Mouse (Mus musculus) kidney, postnatal 36 days (tissue): ENCODE results near the gene Adgrl1.

Experiments
- DNase-seq, 2 experiments: peaks; one replicate each; pipeline ENCODE4 v3.0.0; 2021 to 2022; ENCODE audit warnings: mixed read lengths in 2 of 2

Adgrl1 gene

DNA sequence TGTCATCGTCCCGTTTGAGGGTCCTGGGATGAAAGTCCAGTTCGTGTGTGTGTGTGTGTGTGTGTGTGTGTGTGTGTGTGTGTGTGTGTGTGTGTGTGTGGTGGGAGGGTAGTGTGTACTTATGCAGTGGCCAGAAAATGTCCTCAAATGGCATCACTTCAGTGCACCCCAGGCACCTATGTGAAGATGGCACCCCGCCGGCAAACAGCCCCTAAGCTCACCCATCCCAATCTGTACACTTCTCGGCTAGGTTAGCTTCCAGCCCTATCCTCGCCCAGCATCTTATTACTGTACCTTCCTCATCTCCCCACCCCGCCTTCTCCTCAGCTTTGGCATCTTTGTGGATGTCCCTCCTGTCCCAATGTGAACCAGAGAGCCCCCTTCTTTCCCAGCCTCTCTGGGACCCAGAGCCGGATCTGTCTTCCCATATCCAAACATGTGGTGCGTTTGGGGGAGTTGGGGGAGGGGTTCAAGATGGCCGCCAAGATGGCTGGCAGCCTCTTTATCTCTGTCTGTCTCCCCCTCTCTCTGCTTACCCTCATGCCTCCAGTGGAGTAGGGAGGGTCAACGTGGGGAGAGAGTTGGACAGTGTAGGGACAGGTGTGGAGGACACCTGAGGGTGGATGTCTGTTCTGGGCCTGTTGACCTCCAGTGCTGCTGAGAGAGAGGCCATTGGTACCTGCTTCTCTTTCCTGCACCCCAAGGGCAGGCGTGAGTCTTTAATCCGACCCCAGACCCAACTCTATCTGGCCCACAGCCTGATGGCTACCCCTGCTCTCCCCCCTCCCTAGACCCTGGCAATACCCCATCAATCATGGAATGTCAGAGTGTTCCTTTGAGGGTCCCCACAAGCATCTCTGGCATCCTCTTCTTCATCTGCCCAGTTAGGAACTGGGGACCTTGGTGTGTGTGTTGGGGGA lies 1.9 kb downstream of the Adgrl1 start:
- DNase-seq, result no peak

DNA sequence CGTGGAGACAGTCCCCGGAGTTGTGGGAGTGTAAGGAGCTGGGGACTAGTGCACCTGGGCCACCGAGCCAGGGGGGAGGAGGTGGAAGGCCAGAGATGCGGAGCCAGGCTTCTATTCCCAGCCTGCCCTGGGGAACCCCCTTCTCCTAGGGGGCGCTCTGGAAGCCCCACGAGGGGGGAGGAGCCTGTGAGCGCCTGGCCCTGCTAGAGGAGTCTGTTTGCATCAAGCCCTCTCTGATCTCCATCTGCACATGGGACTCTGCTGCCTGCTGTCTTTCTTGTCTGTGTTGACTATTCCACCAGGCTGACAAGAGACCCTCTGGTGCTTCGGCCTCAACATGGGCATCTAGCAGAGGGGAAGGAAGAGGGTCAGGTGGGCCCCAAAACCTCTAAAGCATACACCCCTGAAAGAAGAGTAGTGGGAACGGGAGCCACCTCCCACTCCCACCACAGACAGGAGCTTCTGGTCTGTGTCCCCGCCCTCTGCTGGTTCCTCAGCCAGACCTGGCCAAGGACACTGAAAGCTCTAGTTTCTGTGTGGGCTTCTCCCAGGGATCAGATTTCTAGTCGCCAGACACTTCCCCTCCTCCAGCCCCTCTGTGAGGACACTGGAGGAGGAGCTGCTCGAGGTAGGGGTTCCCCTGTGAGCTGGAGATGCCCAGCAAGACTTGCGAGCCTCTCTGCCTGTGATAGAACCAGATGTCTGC lies 3.2 kb downstream of the Adgrl1 start:
- DNase-seq, result peak in 1 of 2 experiments; percentile 32

DNA sequence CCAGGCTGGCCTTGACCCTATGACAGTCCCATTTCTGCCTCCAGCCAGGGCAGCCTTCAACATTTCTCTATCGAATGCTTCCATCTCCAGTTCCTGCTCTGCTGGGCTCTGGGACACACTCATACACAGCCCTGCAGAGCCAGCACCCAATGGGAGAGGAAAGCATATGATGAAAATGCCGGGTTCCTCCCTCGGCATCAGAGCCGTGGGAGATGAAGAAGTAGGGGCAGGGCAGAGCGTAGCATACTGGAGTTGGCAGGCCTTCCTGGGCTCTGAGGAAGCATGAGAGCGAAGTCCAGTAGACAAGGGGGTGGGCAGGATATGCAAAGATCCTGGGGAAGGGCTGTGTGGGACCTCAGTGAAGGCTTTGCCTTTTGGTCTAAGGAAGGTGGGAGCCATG lies 8.7 kb downstream of the Adgrl1 start:
- no peak for DNase-seq

DNA sequence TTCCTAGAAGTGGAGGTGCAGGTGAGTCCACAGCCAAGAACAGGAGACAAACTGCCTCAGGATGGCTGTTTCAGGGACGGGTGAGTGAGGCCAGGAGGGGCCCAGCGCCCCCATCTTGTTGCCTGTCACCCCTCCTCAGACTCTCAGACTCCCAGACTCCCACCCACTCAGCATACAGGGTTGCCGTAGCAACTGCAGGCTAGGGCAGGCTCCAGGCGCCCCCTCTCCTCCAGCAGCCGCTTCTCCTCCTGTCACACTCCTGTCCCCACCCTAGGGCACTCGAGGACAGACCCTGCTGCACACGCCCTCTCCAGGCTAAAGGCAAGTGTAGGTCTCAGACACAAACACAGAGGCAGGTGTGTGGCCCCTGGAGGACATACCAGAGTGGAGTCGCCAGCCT lies 9.4 kb downstream of the Adgrl1 start:
- no peak for DNase-seq

DNA sequence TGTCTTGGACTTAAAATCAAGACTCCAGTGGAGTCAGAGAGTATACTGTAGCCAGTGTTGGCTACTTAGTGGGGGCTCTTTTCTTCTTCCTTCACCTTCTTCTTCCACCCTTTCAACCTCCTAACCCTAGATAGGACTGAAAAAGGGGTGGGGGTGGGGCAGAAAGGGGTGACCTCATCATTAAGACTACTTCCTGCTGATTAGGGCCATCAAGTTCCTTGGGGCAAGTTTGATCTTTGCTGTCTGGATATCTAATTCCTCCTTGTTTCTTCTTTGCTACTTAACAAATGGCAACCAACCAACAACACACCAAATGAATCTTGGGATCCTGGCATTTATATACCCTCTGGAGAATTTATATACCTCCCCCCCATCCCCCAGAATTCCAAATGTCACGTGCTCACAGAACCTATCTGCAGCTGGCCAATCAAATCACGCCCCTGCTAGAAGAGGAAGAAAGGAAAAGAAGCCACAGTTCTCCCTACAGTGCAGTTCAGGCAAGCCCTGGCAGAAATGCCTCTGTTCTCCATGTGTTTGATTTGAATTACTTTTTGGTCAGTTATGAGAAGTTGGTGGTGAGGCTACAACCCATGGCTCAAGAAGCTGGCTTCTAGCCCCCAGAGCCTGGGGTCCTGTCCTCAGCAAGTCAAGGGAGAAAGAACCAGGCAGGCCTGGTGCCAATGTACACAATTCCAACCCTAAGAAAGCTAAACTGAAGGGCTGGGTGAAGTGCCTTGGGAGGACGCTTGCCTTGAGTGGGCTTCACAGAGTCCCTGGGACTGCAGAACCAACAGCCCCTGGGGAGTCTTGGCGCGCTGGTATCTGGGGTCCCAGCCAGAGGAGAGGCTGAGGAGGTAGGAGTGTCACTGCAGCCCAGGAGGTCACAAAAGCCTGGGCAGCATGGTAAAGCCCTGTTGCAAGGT lies 12.2 kb downstream of the Adgrl1 start:
- DNase-seq, result no peak

DNA sequence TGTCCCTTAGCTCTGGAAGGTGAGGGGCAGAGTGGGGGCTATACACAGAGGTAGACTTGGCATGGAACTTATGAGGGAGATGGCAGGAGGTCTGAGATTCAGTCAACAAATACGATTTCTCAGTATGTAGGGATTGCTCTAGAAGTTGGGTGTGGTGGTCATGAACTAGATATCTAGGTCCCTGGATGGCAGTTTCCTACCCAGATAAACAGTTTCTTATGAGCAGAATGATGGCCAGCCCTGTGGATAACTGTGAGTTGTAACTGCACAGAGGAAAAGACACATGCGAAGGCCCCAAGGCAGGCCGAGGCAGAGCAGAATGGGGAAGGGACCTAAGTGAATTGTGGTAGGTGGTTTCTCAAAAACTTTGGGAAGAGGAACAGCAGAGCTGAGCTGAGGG lies 14.3 kb downstream of the Adgrl1 start:
- DNase-seq, result no peak

DNA sequence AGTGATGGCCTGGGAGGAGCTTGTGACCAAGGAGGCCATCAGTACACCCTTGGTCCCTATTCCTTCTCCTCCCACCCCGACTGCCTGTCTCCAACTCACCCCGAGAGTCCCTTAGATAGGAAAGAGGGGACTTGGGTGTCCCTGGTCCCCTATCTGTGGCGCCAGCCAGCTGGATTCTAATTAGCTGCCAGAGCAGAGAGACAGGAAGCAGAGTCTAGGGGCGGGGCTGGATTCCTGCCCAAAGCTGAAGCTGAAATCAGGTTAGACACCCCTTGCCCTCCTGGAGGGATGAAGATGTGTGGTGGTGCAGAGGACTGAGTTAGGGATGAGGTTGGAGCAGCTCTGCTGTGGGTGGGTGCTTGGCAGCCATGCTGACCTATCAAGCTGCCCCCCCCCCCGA lies 15.0 kb downstream of the Adgrl1 start:
- DNase-seq, result peak; percentile 21 to 52

DNA sequence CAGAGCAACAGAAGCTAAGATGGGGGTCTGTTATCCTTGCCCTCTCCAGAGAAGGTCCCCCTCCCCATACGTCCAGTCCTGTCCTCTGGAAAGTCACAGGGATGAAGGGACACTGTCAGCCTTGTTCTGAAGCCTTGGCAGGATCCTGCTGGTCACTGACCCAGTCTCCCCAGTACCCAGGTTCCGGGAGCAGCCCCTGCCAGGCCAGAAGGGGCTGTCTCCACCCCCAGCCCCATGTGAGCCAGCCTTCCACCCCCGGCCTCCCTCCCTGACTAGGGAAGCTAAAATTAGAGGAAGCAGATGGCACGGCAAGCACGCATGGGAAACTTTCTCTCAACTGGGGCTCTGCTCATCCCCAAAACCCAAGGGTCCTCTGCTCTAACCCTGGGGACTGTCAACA lies 16.1 kb downstream of the Adgrl1 start:
- DNase-seq, result no peak

DNA sequence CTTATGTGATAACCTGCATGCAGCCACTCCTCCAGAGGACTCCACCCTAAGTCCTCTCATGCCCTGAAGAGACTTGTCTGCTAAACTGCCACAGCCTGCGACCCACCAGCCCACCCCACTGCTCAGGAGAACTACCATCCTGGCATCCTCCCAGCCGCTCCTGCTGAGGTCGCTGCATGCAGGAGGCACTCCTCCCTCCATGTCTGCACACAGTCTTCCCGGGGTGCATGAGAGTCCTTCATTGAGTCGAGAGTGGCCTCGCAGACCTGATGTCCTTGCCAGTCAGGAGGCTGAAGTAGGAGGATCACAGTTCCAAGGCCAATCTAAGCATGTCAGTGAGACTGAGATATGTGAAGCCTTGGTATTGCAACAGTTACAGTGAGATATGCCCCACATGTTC lies 17.7 kb downstream of the Adgrl1 start:
- DNase-seq, result no peak

DNA sequence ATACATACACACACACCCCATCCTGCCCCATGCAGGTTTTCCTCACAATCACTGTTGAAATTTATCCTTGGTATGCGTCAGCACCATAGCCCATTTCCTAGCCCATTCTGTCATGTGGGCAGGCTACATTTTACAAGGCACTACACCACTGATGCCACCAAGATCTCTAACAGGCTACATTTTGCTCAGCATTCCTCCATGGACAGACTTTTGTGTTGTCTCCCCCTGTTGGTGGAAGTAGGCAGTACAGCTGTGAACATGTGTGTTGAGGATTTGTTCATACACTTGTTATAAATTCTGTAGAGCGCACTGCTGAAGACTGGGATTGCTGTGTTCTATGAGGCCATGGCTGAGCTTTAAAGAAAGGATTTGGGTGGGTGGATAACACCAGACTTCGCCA lies 21.7 kb downstream of the Adgrl1 start:
- peak; percentile 62 to 90 for DNase-seq

DNA sequence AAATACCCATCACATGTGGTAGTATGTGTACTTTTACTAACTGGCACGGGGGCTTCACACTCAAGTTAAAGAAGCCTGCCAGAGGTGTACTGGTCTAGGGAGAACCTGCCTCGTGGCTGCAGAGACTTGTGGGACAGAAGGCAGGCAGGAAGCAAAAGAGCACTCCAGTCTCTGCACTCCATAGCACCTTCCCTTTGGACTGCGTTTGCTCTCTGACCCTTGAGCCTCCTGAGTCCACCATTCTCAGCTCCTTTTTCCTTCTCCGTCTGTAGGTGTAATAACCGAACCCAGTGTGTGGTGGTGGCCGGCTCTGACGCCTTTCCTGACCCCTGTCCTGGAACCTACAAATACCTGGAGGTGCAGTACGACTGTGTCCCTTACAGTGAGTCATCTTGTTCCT lies 22.8 kb downstream of the Adgrl1 start:
- peak; percentile 34 to 39 for DNase-seq

DNA sequence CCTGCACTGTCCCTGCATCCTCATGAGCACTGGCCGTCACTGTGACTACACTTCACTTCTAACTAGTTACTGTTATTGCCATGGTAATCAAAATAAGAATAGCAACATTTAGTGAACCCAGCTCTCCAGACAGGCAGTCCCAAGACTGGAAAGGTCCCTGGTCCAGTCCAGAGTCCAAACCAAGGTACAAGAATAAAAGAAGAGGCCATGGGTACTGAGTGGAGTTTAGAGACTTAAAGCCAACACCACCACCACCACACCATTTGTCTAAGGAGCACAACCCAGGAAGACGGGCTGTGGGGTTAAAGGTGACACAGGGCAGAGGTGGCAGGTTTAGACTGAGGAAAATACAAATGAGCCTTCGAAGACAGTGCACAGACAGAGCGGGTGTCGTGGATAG lies 24.7 kb downstream of the Adgrl1 start:
- DNase-seq, result peak; percentile 59 to 61

DNA sequence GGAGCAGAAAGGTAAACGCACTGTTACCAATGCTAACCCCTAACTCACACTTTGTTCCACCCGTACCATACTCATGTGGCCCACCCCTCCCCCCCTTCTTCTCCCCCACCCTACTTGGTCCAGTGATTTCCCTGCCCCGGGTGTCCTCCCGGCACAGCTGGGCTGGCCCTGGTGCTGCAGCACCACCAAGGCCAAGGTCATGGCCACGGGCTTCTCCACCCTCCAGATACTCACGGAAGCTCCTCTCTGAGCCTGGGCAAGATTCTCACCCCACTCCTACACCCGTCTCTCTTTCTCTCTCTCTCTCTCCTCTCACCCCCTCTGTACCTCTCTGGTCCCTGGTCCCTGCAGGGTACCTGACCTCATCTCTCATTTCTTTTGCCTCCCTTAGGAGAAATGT lies 26.4 kb downstream of the Adgrl1 start:
- DNase-seq, result peak; percentile 27 to 45

DNA sequence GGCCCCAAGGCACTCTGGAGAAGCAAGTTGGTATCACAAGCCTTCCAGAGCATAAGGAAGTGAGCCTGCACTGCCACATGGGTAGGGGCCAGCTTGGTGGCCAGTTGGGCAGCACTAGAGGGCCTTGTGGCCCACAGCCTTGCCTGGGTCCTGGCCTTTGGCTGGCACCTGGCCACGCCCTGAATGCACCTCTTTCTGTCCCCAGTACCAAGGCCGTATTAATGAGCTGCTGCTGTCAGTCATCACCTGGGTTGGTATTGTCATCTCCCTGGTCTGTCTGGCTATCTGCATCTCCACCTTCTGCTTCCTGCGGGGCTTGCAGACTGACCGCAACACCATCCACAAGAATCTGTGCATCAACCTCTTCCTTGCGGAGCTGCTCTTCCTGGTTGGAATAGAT lies 34.3 kb downstream of the Adgrl1 start:
- no peak for DNase-seq

DNA sequence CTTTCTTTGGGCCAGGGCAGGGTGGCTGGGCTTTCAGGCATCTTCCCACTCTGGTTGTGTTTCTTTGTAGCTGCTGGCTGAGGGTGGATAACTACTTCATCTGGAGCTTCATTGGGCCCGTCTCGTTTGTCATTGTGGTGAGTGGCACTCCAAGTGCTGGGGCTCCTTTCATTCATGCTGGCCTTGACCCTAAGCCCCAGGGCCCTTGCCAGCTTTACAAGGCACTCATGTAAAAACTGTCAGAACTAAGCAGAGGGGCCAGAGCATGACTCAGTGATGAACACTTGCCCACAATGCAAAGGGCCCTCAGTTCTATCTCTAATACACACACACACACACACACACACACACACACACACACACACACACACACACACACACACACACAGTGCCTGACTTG lies 35.1 kb downstream of the Adgrl1 start:
- no peak for DNase-seq

DNA sequence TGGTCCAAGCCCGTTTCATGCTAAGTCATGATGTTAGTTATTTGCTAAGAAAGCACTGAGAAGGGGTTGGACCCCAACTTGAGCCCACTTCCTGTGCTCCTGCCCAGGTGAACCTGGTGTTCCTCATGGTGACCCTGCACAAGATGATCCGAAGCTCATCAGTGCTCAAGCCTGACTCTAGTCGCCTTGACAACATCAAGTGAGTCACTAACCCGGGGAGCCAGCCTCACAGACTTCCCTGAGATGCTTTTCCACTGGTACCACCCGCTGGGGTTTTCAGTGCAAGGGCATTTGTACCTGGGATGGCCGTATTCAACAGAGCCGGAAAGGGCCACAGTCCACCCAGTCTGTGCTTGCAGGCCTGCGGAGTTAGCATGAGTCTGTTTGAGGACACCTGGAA lies 35.5 kb downstream of the Adgrl1 start:
- no peak for DNase-seq

DNA sequence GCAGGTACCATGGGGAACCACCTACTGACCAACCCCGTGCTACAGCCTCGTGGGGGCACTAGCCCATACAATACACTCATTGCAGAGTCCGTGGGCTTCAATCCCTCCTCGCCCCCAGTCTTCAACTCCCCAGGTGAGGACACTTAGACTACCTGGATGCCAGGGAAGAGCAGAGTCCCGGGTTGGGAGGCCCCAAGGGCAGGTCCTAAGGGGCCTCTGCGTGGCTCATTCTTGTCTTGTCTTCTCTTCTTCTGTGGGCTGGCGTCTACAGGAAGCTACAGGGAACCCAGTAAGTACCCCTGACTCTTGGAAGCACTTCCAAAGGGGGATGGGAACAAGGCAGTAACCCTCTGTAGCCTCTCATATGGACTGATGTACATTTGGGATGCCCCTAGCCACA lies 37.7 kb downstream of the Adgrl1 start:
- no peak for DNase-seq

DNA sequence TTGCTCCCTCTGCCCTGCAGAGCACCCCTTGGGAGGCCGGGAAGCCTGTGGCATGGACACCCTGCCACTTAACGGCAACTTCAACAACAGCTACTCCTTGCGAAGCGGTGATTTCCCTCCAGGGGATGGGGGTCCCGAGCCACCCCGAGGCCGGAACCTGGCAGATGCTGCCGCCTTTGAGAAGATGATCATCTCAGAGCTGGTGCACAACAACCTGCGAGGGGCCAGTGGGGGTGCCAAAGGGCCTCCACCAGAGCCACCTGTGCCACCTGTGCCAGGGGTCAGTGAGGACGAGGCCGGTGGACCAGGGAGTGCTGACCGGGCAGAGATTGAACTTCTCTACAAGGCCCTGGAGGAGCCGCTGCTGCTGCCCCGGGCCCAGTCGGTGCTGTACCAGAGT lies 38.4 kb downstream of the Adgrl1 start:
- DNase-seq, result no peak

DNA sequence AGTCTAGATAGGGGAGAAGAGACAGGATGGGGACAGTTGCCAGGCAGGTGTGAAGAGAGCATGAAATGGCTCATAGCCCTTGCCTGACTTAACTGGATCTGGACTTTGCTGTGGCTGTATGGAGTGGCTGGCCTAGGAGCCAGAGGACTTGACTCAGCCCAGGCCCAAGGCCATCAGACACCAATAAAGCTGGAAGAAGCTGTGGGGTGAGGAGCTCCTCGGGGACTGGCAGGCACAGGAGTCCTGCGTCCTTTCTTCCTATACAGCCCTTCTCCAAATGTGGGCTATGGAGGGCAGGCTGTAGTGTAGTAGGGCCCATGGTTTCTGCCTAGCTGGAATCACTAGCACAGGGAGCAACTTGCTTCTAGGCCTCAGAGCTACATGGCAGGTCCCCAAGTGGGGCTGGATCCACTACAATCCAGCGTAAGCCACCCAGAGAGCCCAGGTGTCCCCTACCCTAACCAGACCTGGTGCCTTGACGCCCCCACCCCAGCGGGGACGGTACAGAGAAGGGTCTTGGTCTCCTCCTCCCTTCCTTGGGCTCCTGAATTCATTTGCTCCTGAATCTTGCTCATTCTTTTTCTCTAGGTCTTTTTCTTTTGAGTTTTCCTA lies 41.3 kb downstream of the Adgrl1 start:
- DNase-seq, result no peak

DNA sequence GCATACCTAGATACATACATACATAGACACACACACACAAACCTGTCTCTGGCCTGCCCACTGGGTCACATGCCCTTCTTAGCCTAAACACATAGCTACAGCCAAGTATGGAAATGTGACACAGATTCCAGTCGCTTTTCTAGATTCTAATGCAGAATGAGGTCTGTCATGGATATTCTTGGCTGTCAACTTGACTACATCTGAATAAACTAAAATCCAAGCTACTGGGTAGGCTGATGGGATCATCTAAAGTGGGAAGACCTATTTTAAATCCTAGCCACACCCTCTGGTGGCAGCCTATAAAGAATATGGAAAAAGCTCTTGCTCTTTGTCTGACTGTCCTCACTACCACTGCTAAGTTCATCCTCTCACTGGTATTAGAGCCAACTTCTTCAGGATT lies 42.5 kb downstream of the Adgrl1 start:
- no peak for DNase-seq

DNA sequence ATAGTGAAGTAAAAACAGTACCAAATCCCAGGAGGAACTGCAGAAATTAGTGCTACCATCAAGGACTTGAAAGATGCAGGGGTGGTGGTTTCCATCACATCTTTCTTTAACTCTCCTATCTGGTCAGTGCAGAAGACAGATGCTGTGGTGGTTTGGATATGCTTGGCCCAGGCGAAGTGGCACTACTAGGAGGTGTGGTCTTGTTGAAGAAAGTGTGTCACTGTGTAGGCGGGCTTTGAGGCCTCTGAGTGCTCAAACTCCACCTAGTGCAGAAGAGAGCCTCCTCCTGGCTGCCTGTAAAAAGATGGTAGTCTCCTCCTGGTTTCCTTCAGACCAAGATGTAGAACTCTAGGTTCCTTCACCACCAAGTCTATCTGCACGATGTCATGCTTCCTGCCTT lies 45.6 kb downstream of the Adgrl1 start:
- DNase-seq, result no peak

DNA sequence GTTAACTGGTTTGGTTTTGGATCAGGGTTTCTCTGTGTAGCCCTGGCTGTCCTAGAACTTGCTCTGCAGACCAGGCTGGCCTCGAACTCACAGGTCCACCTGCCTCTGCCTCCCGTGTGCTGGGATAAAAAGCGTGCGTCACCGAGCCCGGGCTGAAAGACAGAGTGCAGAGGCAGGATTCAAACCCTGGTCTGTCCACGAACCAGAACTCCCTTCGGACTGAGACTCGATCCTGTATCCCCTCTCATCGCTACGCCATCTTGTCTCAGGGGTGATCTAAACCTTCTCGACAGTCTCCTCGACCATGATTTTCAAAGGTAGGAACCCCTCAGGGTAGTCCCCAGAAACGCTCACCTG lies 54.8 kb downstream of the Adgrl1 start:
- no peak for DNase-seq
